Mouse (Mus musculus): ENCODE measurements at regions not wholly inside any gene's neighbourhood (a gene's known extent, or its start where the extent isn't known, plus 50 kb on each side); places are given as distances from the start of the nearest gene placed in this dataset.

- no peak for DNase-seq
- no peak overlapping the region for H3K27ac ChIP-seq (ENCODE audit: insufficient read depth, low read length)
- no peaks in the 10 kb centered on the region for H3K27me3 ChIP-seq (ENCODE audit: control insufficient read depth, insufficient read depth, low read length)
- 40% methylated on average over 4 of the region's 4 CpGs for WGBS
- no peaks in the 10 kb centered on the region for H3K4me1 ChIP-seq (ENCODE audit: control insufficient read depth, insufficient read depth, low read length)
- H3K4me3 ChIP-seq (replicated peaks; ENCODE audit: insufficient read depth, low read depth, low read length) = no peak overlapping the region
- no peak for TF ChIP-seq CTCF (IDR thresholded peaks at IDR 0.05; ENCODE audit: borderline replicate concordance, insufficient read depth, low read depth, low read length)
- TF ChIP-seq POLR2A (IDR thresholded peaks at IDR 0.05; ENCODE audit: borderline replicate concordance, insufficient read depth, low read length) = no peak
Observed at GRCm38 (mm10) chr12:46597200-46597599, 221.5 kb downstream of the Nova1 start.

GRCm38 (mm10) chr12:46568665-46569064, 250.1 kb downstream of the Nova1 start:
- Histone ChIP-seq H3K4me1 (ENCODE audit: control insufficient read depth, insufficient read depth, low read length) (no peaks in the 10 kb centered on the region), H3K27me3 (ENCODE audit: control insufficient read depth, insufficient read depth, low read length) (no peaks in the 10 kb centered on the region)
- WGBS = 87% methylated on average over 2 of the region's 2 CpGs

GRCm38 (mm10) chr12:46566324-46566723, 252.4 kb downstream of the Nova1 start:
- no peak for DNase-seq
- no peak overlapping the region for H3K27ac ChIP-seq (ENCODE audit: insufficient read depth, low read length)
- TF ChIP-seq CTCF (IDR thresholded peaks at IDR 0.05; ENCODE audit: borderline replicate concordance, insufficient read depth, low read depth, low read length) = no peak
- no peak for TF ChIP-seq POLR2A (IDR thresholded peaks at IDR 0.05; ENCODE audit: borderline replicate concordance, insufficient read depth, low read length)

More at GRCm38 (mm10) chr12:46568665-46569064, 250.1 kb downstream of the Nova1 start:
- no peak overlapping the region for H3K27ac ChIP-seq (ENCODE audit: insufficient read depth, low read length)
- no peak overlapping the region for H3K4me3 ChIP-seq (replicated peaks; ENCODE audit: insufficient read depth, low read depth, low read length)
- no peak for DNase-seq
- TF ChIP-seq POLR2A (IDR thresholded peaks at IDR 0.05; ENCODE audit: borderline replicate concordance, insufficient read depth, low read length) = no peak
- TF ChIP-seq CTCF (IDR thresholded peaks at IDR 0.05; ENCODE audit: borderline replicate concordance, insufficient read depth, low read depth, low read length) = no peak

GRCm38 (mm10) chr12:46520942-46521341, 297.8 kb downstream of the Nova1 start:
- H3K4me3 ChIP-seq (replicated peaks; ENCODE audit: insufficient read depth, low read depth, low read length) = no peak overlapping the region
- WGBS = 18% methylated on average over 3 of the region's 3 CpGs
- H3K27ac ChIP-seq (ENCODE audit: insufficient read depth, low read length) = no peak overlapping the region
- H3K4me1 ChIP-seq (ENCODE audit: control insufficient read depth, insufficient read depth, low read length) = no peaks in the 10 kb centered on the region
- TF ChIP-seq POLR2A (IDR thresholded peaks at IDR 0.05; ENCODE audit: borderline replicate concordance, insufficient read depth, low read length) = no peak
- TF ChIP-seq CTCF (IDR thresholded peaks at IDR 0.05; ENCODE audit: borderline replicate concordance, insufficient read depth, low read depth, low read length) = no peak
- H3K27me3 ChIP-seq (ENCODE audit: control insufficient read depth, insufficient read depth, low read length) = no peaks in the 10 kb centered on the region
- DNase-seq = no peak

More at GRCm38 (mm10) chr12:46566324-46566723, 252.4 kb downstream of the Nova1 start:
- Histone ChIP-seq H3K27me3 (ENCODE audit: control insufficient read depth, insufficient read depth, low read length) (no peaks in the 10 kb centered on the region), H3K4me1 (ENCODE audit: control insufficient read depth, insufficient read depth, low read length) (no peaks in the 10 kb centered on the region), H3K4me3 (replicated peaks; ENCODE audit: insufficient read depth, low read depth, low read length) (no peak overlapping the region)
- WGBS = 12% methylated on average over 2 of the region's 2 CpGs

- WGBS = 81% methylated on average over 3 of the region's 3 CpGs
- Histone ChIP-seq H3K4me1 (ENCODE audit: control insufficient read depth, insufficient read depth, low read length) (no peaks in the 10 kb centered on the region), H3K27me3 (ENCODE audit: control insufficient read depth, insufficient read depth, low read length) (no peaks in the 10 kb centered on the region), H3K4me3 (replicated peaks; ENCODE audit: insufficient read depth, low read depth, low read length) (no peak overlapping the region), H3K27ac (ENCODE audit: insufficient read depth, low read length) (no peak overlapping the region)
- no peak for DNase-seq
- no peak for TF ChIP-seq POLR2A (IDR thresholded peaks at IDR 0.05; ENCODE audit: borderline replicate concordance, insufficient read depth, low read length)
- TF ChIP-seq CTCF (IDR thresholded peaks at IDR 0.05; ENCODE audit: borderline replicate concordance, insufficient read depth, low read depth, low read length) = no peak
Observed at GRCm38 (mm10) chr12:46507829-46508228, 310.9 kb downstream of the Nova1 start.

GRCm38 (mm10) chr12:46492465-46492864, 326.3 kb downstream of the Nova1 start:
- 31% methylated on average over 6 of the region's 6 CpGs for WGBS
- Histone ChIP-seq H3K4me3 (replicated peaks; ENCODE audit: insufficient read depth, low read depth, low read length) (no peak overlapping the region), H3K4me1 (ENCODE audit: control insufficient read depth, insufficient read depth, low read length) (no peaks in the 10 kb centered on the region), H3K27ac (ENCODE audit: insufficient read depth, low read length) (no peak overlapping the region), H3K27me3 (ENCODE audit: control insufficient read depth, insufficient read depth, low read length) (no peaks in the 10 kb centered on the region)
- TF ChIP-seq CTCF (IDR thresholded peaks at IDR 0.05; ENCODE audit: borderline replicate concordance, insufficient read depth, low read depth, low read length) (no peak), POLR2A (IDR thresholded peaks at IDR 0.05; ENCODE audit: borderline replicate concordance, insufficient read depth, low read length) (no peak)
- DNase-seq = peak in 1 of 2 experiments; percentile 2

GRCm38 (mm10) chr12:46450888-46451287, 367.8 kb downstream of the Nova1 start:
- no peak for DNase-seq
- H3K4me1 ChIP-seq (ENCODE audit: control insufficient read depth, insufficient read depth, low read length) = no peaks in the 10 kb centered on the region
- no peak overlapping the region for H3K27ac ChIP-seq (ENCODE audit: insufficient read depth, low read length)
- TF ChIP-seq CTCF (IDR thresholded peaks at IDR 0.05; ENCODE audit: borderline replicate concordance, insufficient read depth, low read depth, low read length) (no peak), POLR2A (IDR thresholded peaks at IDR 0.05; ENCODE audit: borderline replicate concordance, insufficient read depth, low read length) (no peak)
- H3K27me3 ChIP-seq (ENCODE audit: control insufficient read depth, insufficient read depth, low read length) = no peaks in the 10 kb centered on the region
- no peak overlapping the region for H3K4me3 ChIP-seq (replicated peaks; ENCODE audit: insufficient read depth, low read depth, low read length)

- DNase-seq = no peak
- Histone ChIP-seq H3K27ac (ENCODE audit: insufficient read depth, low read length) (no peak overlapping the region), H3K27me3 (ENCODE audit: control insufficient read depth, insufficient read depth, low read length) (no peaks in the 10 kb centered on the region), H3K4me3 (replicated peaks; ENCODE audit: insufficient read depth, low read depth, low read length) (no peak overlapping the region), H3K4me1 (ENCODE audit: control insufficient read depth, insufficient read depth, low read length) (no peaks in the 10 kb centered on the region)
- TF ChIP-seq CTCF (IDR thresholded peaks at IDR 0.05; ENCODE audit: borderline replicate concordance, insufficient read depth, low read depth, low read length) = no peak
- 71% methylated on average over 7 of the region's 7 CpGs for WGBS
Observed at GRCm38 (mm10) chr12:46444644-46445313, 373.9 kb downstream of the Nova1 start.
